Mouse (Mus musculus) stomach, embryonic 16.5 days (tissue): ENCODE data around the gene Ntsr1. TPM values are rescaled to one million over a fixed set of nuclear protein-coding genes. Genes with fewer than 3 reads are reported as not detected.

Experiments
- ATAC-seq: fragments of 200-750 bp; cut with Nextera tagmentation; 2 replicates; pipeline ENCODE4 v1.8.0; 2017; ENCODE audit warnings: moderate number of reproducible peaks, moderate TSS enrichment; ENCODE audit not compliant: insufficient read depth, low FRiP score
- H3K27ac ChIP-seq: fragments of 300-500 bp; sonication (generic); 2 replicates; pipeline ENCODE4 v1.5.1; 2014; ENCODE audit warnings: low read length
- H3K27me3 ChIP-seq: fragments of 300-500 bp; sonication (generic); 2 replicates; pipeline ENCODE4 v1.6.1; 2014; ENCODE audit warnings: low read length, control low read depth, mixed read lengths; ENCODE audit not compliant: control insufficient read depth, insufficient read depth
- H3K36me3 ChIP-seq: fragments of 300-500 bp; sonication (generic); 2 replicates; pipeline ENCODE4 v1.6.1; 2014; ENCODE audit warnings: low read length; ENCODE audit not compliant: control insufficient read depth, insufficient read depth
- H3K4me1 ChIP-seq: fragments of 300-500 bp; sonication (generic); 2 replicates; pipeline ENCODE4 v1.6.1; 2014; ENCODE audit warnings: low read length, control low read depth, mixed read lengths; ENCODE audit not compliant: control insufficient read depth, insufficient read depth
- H3K4me2 ChIP-seq: fragments of 300-500 bp; sonication (generic); 2 replicates; pipeline ENCODE4 v1.6.1; 2014; ENCODE audit warnings: low read depth, low read length, mixed read lengths
- H3K4me3 ChIP-seq: fragments of 300-500 bp; sonication (generic); replicated peaks from 2 replicates; pipeline ENCODE4 v1.5.1; 2014; ENCODE audit warnings: mild to moderate bottlenecking, low read length
- H3K9ac ChIP-seq: fragments of 300-500 bp; sonication (generic); 2 replicates; pipeline ENCODE4 v1.6.1; 2014; ENCODE audit warnings: low read length
- H3K9me3 ChIP-seq: fragments of 300-500 bp; sonication (generic); replicated peaks from 2 replicates; pipeline ENCODE4 v1.6.1; 2016; ENCODE audit warnings: low read length, control low read depth; ENCODE audit not compliant: control insufficient read depth
- WGBS: fragments of 180-500 bp; shearing (Covaris S2); extraction: QIAGEN DNeasy Blood & Tissue Kit; methylation state at CpG from one replicate; pipeline ENCODE4 v1.1.7; 2014; 5-methylcytosine and 5-hydroxymethylcytosine counted together
- polyA plus RNA-seq: library from polyadenylated mRNA; unstranded; fragments of >200 nt; fragmentation: Nextera tagmentation; extraction: Ambion mirVana; gene quantifications from 2 replicates; pipeline ENCODE4 v1.2.1, GENCODE M21; 2015

Gene Ntsr1
- polyA plus RNA-seq, 1 experiment from 2014 or later: 0.34 TPM

- Histone ChIP-seq H3K4me1 (peaks cover 11% of the 10 kb centered on the region), H3K27me3 (no peaks in the 10 kb centered on the region), H3K36me3 (peaks cover 8% of the 10 kb centered on the region; the same call in 1 of the 2 replicates), H3K9ac (peak overlapping the region; percentile 94), H3K9me3 (no peaks in the 10 kb centered on the region), H3K4me2 (peak overlapping the region; percentile 66), H3K27ac (no peak overlapping the region), H3K4me3 (peak overlapping the region; percentile 76)
- ATAC-seq: peak; percentile 46; the same call in 1 of the 2 replicates
- 17% methylated on average over 7 of the region's 7 CpGs for WGBS
Measured at GRCm38 (mm10) chr2:180583154-180583507, 83.4 kb downstream of the Ntsr1 start.

GRCm38 (mm10) chr2:180588736-180589122 lies 89.0 kb downstream of the Ntsr1 start:
- WGBS: 46% methylated on average over 6 of the region's 6 CpGs
- Histone ChIP-seq H3K27ac (peak overlapping the region; percentile 90; the same call in 1 of the 2 replicates), H3K4me3 (peak overlapping the region; percentile 97), H3K27me3 (no peaks in the 10 kb centered on the region), H3K9ac (peak overlapping the region; percentile 96), H3K36me3 (peaks cover 20% of the 10 kb centered on the region), H3K9me3 (no peaks in the 10 kb centered on the region), H3K4me1 (peaks cover 11% of the 10 kb centered on the region), H3K4me2 (peak overlapping the region; percentile 50)
- ATAC-seq: peak; percentile 15; the same call in 1 of the 2 replicates

DNA sequence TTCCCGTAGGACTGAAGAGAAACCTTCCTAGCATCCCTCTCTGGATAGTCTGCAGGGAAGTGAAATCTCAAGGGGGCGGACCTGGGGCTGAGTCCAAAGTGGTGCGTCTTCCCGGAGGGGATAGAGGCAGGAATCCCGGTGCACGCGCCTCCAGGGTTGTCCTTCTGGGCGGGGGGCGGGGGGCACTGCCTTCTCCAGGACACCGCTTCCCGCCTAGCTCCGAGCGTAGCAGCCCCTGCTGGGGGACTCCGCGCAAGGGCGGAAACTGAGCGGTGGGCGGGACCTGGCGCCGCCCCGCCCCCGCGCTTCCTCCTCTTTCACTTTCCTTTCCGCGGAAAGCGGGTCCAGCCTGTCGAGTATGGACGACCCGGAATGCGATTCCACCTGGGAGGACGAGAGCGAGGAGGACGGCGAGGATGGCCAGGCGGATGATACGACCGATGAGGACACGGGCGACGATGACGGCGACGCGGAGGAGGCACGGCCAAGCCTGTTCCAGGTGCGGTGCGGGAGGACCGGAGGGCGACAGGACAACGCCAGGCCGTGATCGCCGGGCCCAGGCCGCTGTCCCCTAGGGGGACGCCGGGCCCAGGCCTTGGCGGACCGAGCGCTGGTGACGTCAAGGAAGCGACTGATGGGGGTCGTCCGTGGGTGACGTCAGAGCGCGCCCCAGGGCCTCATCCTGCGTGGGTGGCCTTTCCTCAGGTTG lies 89.5 kb downstream of the Ntsr1 start, which contains the start of gene Ogfr:
Ogfr (plus strand) TSS at position 123 of the 709 bp plus-strand sequence.
- peak; percentile 90 for ATAC-seq
- H3K27ac ChIP-seq: peak within 1 kb of the TSS; percentile 90
- peaks cover 20% of the 10 kb centered on the region for H3K36me3 ChIP-seq
- H3K9ac ChIP-seq: peak within 1 kb of the TSS; percentile 96
- H3K27me3 ChIP-seq: no peaks in the 10 kb centered on the region
- H3K4me3 ChIP-seq: peak within 1 kb of the TSS; percentile 97
- H3K4me2 ChIP-seq: peak within 1 kb of the TSS; percentile 79
- no peaks in the 10 kb centered on the region for H3K9me3 ChIP-seq
- peaks cover 9% of the 10 kb centered on the region for H3K4me1 ChIP-seq
- under 1% methylated on average over 67 of the region's 67 CpGs for WGBS

Other genes starting within 250 kb of the Ntsr1 start
- 408 and 537 TPM in 2 replicates for gene Rps21, start 242.6 kb upstream of the Ntsr1 start, polyA plus RNA-seq
- 4.3 and 4.6 TPM in 2 replicates for gene Cables2, start 226.5 kb upstream of the Ntsr1 start, polyA plus RNA-seq
- 3.7 and 5.9 TPM in 2 replicates for gene Rbbp8nl, start 210.1 kb upstream of the Ntsr1 start, polyA plus RNA-seq
- 5.6 and 6.7 TPM in 2 replicates for gene Gata5, start 165.3 kb upstream of the Ntsr1 start, polyA plus RNA-seq
- 4.0 and 6.9 TPM in 2 replicates for gene Slco4a1, start 43.7 kb upstream of the Ntsr1 start, polyA plus RNA-seq
- 22.7 and 22.8 TPM in 2 replicates for gene Mrgbp, start 81.3 kb downstream of the Ntsr1 start, polyA plus RNA-seq
- gene Ogfr, start 89.3 kb downstream of the Ntsr1 start, polyA plus RNA-seq: 35.0 and 39.5 TPM in 2 replicates
- gene Col9a3, start 97.8 kb downstream of the Ntsr1 start, polyA plus RNA-seq: 6.6 and 9.0 TPM in 2 replicates
- gene Tcfl5, start 142.7 kb downstream of the Ntsr1 start, polyA plus RNA-seq: 0.12 TPM in 1 of 2 replicates, not detected in the other
- gene Dido1, start 210.0 kb downstream of the Ntsr1 start, polyA plus RNA-seq: 23.9 and 26.7 TPM in 2 replicates
- 60.7 and 65.8 TPM in 2 replicates for gene Gid8, start 210.1 kb downstream of the Ntsr1 start, polyA plus RNA-seq
- 4.9 and 5.1 TPM in 2 replicates for gene Slc17a9, start 225.3 kb downstream of the Ntsr1 start, polyA plus RNA-seq